Mouse (Mus musculus): ENCODE data around the gene Olfr1228.

The Olfr1228 gene

GRCm38 (mm10) chr2:89253962-89254361 is at the start of gene Olfr1228:
TSS of gene Olfr1228 (minus strand) at chr2:89254062.
- DNase-seq (ENCODE audit: low spot score in 2 of 2), result no peak

GRCm38 (mm10) chr2:89297168-89297567 is 43.3 kb upstream of the Olfr1228 start, which contains the start of gene Olfr1230:
TSS of gene Olfr1230 (minus strand) at chr2:89297268.
- DNase-seq (ENCODE audit: low spot score in 2 of 2), result no peak

- no peak for DNase-seq (ENCODE audit: low spot score in 2 of 2)
Measured at GRCm38 (mm10) chr2:89287914-89288313, 34.1 kb upstream of the Olfr1228 start, which contains the start of gene Olfr1229. TSS of gene Olfr1229 (minus strand) at chr2:89288014.

- DNase-seq (ENCODE audit: low spot score in 2 of 2), result no peak
Measured at GRCm38 (mm10) chr2:89199948-89200347, 53.9 kb downstream of the Olfr1228 start, which contains the start of gene Olfr1226. TSS of gene Olfr1226 (minus strand) at chr2:89200048.

Measured in urinary bladder, postnatal 36 days (tissue).